Mouse (Mus musculus): ENCODE data around the gene Bach2.

Gene Bach2

DNA sequence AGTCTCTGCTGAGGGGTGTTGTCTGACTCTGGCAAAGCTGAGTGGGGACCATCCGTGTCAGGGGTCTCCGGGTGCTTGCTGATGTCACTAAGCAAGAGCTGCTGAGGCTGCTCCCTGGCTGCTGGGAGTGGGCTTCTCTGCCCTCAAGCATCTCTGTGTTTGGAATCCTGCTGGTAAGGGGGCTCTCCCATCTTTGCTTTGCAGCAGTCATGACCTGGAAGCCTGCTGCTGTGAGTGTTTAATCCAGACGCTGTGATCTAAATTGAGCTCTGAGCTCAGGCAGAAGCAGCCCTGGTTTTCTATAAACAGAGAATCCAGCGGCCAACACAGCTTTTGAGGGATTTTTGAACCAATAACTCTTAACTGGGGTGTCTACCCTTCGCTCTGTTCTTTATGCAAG is 89.0 kb downstream of the Bach2 start:
- 0 out of 2 replicates have a peak, but pooled peaks have one; percentile 39 for ATAC-seq (ENCODE audit: low TSS enrichment)

GRCm38 (mm10) chr4:32328561-32328960 is 90.0 kb downstream of the Bach2 start:
- ATAC-seq (ENCODE audit: low TSS enrichment): no peak

DNA sequence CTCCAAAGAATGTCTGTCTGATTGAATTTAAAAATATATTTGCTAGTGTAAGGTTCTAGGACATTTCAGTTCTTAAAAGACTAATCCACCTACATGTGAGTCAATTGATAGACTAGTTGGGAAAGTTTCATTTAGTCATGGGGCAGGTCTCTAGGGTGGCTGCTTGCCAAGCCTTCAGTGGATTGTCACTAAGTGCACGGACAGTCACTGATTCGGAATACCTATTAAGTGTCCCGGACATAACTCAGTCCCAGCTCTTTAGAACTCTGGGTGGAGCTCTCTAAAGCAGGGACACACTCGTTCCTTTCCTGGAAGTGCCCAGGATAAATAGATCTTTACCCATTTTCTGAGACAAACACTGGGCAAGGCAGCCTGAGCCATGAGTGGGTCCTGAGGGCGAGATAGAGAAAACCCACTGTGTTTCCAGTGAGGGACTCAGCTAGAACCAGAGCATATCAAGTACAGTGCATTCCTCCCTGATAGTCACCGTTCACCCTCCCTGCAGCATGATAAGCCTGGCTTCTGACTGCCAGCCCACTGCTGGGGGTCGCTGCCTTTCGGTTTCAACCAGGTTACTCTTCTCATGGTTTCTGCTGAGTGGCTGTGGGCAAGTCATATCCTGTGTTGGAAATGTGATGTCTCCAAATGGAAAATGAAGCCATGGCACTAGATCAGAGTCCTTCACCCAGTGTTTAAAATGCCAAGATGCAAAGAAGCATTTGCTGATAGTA is 92.1 kb downstream of the Bach2 start:
- ATAC-seq (ENCODE audit: low TSS enrichment): no peak

GRCm38 (mm10) chr4:32332028-32332427 is 93.4 kb downstream of the Bach2 start:
- no peak for ATAC-seq (ENCODE audit: low TSS enrichment)

DNA sequence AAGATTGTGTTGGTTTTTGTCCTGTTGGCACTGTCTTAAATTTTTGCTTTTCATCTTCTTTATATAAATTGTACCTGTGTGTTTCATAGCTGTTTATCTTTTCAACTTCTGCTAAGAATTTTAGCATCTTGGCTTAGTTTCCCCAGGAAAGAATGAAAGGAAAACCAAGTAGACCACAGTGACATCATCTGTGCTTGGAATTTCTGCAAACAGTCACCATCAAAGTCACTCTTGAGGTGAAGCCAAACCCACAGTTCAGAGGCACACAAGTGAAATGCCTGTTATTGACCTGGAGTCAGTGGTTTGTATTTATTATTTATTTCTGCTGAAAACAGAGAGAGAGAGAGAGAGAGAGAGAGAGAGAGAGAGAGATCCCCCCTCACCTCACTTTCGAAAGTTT is 95.5 kb downstream of the Bach2 start:
- no peak for ATAC-seq (ENCODE audit: low TSS enrichment)

DNA sequence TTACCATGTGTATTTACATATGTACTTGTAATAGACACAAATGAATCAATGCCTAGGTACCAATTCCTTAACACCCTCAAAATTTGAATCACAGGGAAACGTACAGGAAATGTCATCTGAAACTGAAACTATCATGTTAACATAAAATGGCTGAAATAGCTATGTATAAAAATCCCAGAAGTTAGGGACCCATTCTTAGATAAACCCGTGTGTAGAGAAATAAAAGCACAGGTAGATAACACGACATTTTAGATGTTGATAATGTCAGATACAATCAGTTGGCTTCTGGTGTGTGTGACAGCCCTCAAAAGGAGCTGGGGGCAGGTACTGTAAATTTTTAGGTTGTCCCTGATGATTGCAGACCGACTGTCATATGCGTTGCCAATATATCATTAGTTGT is 96.2 kb downstream of the Bach2 start:
- no peak for ATAC-seq (ENCODE audit: low TSS enrichment)

- ATAC-seq (ENCODE audit: low TSS enrichment): no peak
These were observed 97.1 kb downstream of the Bach2 start for GRCm38 (mm10) chr4:32335659-32336058.

DNA sequence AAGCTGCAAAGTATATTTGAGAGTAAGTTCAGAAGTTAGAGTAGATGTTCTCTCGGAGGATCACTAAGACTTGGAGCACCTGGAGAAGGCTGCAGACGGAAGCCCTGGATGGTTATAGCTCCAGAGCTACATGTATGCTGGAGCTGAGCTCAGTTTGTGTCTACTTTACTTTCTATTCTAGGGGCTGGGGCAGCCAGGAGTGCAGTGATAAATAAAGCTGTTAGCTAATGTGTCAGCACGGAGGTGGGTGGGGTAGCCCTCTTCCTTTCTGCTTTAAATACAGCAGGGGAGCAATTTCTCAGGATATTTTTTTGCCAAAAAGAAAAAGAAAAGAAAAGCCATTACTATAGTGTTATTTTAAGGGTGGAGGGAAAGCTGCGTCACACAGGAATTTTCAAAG is 98.0 kb downstream of the Bach2 start:
- ATAC-seq (ENCODE audit: low TSS enrichment): peak; percentile 51; the same call in 1 of the 2 replicates

DNA sequence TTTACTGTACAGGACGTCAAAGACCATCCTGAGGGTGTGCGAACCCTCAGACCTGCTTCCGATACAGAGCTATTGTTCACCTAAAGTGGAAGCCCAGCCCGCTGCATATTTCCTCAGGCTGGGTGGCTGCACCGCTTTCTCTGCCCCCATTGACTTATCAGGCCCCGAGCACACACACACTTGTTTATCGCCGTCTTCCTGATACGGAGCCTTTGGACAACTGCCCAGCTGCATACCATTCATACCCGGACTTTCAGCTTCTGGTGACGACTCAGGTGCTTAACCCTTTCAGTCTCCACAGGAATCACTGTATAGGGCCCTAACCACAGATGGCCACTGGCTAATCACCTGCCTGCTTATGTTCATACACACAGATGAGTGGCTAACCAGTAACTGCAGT is 99.0 kb downstream of the Bach2 start:
- ATAC-seq (ENCODE audit: low TSS enrichment): no peak

DNA sequence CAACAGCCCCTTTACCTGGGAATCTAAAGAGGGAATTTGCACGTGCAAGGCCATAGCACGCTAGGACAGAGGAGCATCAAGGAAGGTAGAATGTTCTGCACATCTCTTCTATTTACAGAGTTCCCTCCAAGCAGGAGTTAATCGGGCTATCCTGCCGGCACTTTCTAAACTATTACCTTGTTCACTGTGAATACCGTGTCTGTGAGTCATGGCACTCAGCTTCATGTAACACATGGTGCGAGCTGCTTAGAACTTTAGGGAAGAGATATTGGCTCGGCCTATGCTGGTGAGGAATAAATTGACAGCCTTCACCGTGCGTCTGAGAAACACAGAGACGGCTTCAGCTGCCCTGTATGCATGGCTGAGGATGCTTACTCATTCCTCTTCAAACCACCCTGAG is 99.8 kb downstream of the Bach2 start:
- ATAC-seq (ENCODE audit: low TSS enrichment): no peak

GRCm38 (mm10) chr4:32340844-32341243 is 102.2 kb downstream of the Bach2 start:
- ATAC-seq (ENCODE audit: low TSS enrichment): no peak

DNA sequence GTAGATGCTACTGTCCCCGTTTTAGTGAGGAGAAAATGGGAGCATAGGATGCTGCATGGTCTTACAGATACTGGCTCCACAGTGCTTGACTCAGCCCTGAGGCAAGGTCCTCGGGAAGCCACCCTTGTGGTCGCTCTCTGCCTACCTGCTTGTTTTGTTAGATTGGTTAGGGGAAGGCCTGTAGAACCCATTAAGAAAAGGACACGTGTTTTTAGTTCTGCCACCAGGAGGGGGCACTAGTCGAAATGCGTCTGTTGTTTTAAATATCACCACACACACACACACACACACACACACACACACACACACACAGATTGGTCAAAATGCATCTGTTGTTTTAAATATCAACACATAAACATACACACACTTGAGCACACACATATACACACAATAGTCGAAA is 103.7 kb downstream of the Bach2 start:
- no peak for ATAC-seq (ENCODE audit: low TSS enrichment)

GRCm38 (mm10) chr4:32343256-32344165 is 104.9 kb downstream of the Bach2 start:
- peak; percentile 26; the same call in 1 of the 2 replicates for ATAC-seq (ENCODE audit: low TSS enrichment)

GRCm38 (mm10) chr4:32344276-32344675 is 105.7 kb downstream of the Bach2 start:
- ATAC-seq (ENCODE audit: low TSS enrichment): no peak

DNA sequence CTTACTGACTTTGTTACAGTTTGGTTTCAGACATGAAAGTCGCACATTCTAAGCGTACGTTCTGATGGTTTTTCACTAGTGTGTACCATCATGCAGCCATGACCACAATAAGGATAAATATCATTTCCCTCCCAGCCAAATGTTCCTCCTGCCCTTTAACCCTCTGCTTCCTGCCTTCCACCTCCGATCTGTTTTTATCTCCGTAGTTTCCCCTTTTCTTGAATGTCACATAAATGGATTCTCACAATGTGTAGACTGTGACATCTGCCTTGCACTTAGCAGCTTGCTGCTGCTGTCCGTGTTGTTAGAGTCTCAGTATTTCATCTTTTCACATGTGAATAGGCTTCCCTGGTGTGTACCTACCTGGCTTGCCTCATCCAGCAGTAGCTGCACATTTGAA is 108.6 kb downstream of the Bach2 start:
- no peak for ATAC-seq (ENCODE audit: low TSS enrichment)

- no peak for ATAC-seq (ENCODE audit: low TSS enrichment)
These were observed 109.1 kb downstream of the Bach2 start for GRCm38 (mm10) chr4:32347711-32348110.

- ATAC-seq (ENCODE audit: low TSS enrichment): no peak
These were observed 110.8 kb downstream of the Bach2 start for GRCm38 (mm10) chr4:32349361-32349760.

DNA sequence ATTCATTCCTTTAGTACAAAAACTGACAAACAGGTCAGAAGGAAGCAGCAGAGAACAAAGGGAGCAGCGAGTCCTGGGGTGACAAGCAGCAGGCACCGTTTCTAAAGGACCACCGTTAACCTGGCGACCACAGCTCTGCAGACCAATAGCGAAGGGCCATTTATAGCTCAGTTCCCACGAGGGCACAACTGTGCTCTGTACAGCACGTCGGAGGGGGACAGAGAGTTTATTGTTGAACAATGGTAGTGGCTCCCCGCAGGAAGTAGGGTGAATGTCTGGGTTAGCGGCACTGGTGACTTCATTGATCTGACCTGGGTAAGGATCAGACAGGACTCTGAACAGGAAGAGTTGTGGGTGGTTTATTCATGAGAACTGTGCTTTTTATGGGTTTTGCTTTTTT is 112.6 kb downstream of the Bach2 start:
- peak; percentile 29 for ATAC-seq (ENCODE audit: low TSS enrichment)

DNA sequence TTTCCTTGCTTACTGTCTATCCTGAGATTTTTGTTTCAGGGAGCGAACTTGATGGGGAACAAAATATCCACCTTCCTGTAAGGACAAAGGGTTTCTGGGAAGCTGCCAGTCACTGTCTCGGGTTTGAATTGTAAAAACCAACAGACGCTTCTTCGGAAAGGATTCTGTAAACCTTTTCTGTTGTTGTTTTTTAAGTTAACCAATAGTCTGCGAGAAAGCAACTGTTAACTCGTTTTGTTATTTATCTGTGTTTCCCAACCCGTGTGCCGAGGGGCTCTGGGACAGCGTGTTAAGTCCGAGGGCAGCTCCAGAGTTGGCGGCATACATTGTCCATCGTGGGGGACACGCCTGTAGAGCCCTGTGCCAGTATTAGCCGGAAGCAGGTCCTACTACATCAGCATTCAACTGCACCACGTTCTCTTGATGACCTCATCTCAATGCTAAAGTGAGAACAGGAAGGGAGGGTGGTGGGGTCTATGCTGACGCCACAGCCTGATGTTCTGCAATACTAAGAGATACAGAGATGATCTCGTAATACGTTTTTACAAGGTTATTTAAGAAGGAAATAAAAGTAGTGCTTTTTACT is 113.2 kb downstream of the Bach2 start:
- peak; percentile 41; the same call in 1 of the 2 replicates for ATAC-seq (ENCODE audit: low TSS enrichment)

DNA sequence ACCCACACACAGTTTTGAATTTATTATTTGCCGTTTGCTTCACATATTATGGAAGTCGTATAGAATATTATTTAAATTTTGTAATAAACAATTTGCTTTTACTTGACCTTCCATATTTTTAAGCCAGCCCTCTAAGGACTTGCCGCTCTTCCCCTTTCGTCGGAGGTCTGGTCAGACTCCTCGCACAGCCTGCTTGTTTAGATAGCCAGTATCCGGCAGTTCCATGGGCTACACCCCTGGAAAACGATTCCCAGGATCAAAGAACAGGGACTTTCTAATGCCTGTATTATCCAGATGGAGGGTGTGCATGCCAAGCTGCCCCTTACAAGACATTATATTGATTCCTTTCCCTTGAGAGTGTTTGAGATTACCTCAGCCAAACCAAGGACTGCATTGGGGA is 113.8 kb downstream of the Bach2 start:
- ATAC-seq (ENCODE audit: low TSS enrichment): no peak

DNA sequence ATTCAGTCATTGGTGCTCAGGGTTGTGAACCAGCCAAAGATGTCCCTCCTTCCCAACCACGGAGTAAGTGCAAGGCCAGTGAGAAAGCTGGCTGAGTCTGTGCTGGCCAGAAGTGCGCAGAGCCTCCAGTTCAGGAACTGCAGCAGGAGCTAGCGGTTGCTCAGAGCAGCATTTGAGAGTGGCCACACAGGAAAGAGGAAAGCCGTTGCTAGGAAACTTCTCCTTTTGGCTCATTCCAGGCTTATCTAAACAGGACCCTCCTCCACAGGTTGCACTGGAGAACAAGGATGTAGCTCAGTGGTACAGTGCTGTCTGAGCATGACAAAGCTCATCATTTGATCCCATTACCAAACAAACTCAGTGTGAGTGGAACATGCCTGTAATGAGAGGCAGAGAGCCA is 114.2 kb downstream of the Bach2 start:
- peak; percentile 52 for ATAC-seq (ENCODE audit: low TSS enrichment)

GRCm38 (mm10) chr4:32355935-32356617 is 117.5 kb downstream of the Bach2 start:
- no peak for ATAC-seq (ENCODE audit: low TSS enrichment)

All from frontal cortex, adult (tissue).